Mouse (Mus musculus) A20 (cell line): Measurements from ENCODE around the gene Fgd2.

Source experiments
- DNase-seq: peaks from one replicate; pipeline ENCODE4 v3.0.0-alpha.2; 2011; ENCODE audit warnings: low read depth, low spot score

Fgd2 gene

DNA sequence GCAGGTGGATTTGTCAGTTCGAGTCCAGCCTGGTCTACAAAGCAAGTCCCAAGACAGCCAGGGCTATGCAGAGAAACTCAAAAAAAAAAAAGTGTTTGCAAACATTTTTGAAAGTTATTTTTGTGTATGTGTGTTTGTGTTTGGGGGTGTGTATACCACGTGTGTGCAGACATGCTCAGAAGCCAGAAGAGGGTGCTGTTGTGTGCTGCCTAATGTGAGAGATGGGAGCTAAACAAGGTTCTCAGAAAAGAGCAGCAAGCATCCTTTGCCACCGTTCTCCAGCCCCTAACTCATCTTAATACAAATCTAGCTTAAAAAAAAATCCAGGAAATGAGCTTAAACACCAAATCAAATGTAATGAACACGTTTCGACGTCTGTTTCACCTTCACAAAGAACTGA lies 61.6 kb downstream of the Fgd2 start:
- peak; percentile 55 for DNase-seq

DNA sequence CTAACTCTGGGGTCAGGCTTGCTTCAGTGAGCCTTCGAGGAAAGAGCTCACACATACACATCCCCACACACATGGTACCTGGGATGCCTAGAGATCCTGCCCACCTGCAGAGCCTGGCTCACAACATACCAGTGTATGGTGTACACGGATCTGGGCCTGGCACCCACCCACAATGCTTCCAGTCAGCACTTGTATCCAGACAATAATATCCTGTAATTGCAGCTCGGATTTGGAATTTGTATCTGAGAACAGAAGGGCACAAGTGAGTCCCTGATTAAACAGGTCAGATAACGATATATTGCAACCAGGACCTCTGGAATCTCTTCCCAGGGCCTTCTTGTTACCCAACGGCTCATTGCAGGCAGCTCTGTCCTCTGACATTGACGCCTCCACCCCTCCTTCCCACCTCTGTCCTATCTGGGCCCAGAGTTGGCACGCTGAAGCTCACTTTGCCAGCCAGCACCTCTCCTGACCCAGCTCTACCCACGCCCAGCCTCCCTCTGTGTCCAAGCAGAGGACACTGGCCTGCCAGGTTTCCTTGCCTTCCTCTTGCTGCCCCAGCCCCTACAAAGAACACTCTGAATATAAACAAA lies 62.3 kb downstream of the Fgd2 start:
- no peak for DNase-seq

- DNase-seq = no peak
Observed at GRCm38 (mm10) chr17:29423991-29424390, 63.3 kb downstream of the Fgd2 start.

GRCm38 (mm10) chr17:29425345-29425744 lies 64.6 kb downstream of the Fgd2 start:
- DNase-seq = no peak

- no peak for DNase-seq
Observed at GRCm38 (mm10) chr17:29428213-29428612, 67.5 kb downstream of the Fgd2 start.

DNA sequence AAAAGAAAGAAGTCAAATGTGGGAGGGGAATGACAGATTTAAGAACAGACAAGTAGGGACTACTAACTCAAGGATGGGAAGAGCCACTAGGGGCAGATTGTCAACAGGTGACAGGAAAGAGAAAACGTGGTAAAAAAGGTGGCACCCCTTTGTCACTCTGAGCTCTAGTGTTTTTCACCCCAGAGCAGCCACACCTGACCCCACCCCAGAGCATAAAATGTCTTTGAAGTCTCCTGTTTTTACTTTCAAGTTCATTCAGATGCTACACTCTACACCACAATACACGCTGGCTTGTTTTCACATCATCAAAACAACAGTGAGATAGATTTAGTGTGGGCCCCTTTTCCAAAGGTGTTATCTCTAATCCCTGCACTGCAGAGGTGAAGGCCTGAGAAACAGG lies 68.1 kb downstream of the Fgd2 start:
- peak; percentile 47 for DNase-seq
